8 mouse cellular contexts compared by ENCODE assay signal in the genomic region with DNA sequence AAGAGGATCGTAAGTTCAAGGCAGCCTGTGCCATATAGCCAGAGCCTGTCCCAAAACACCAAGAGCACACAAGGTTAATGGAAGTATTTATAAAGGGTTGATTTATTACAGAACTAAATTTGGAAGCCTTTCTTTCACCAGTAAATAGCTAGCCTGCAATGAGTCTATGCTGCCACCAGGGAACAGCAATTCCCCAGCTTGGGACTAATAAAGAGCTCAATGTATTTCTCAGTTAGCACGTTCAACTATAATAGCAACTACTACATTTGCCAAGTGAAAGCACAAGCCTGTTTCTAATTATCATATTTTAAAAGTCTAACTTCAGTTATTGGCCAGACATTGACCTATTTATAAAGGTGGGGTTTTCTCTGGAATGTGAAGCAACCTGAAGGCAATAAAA. TPM values are rescaled to one million over a fixed set of nuclear protein-coding genes. Genes with fewer than 3 reads are reported as not detected.
DNase-seq lines count a peak whose midpoint lies in the region; ATAC-seq lines count a peak whose summit lies in the region.

No protein-coding gene starts in this region.

- H3K27me3 ChIP-seq in midbrain, embryonic 15.5 days (replicated peaks) = no peaks in the 10 kb centered on the region

- H3K4me1 ChIP-seq in midbrain, embryonic 15.5 days = no peaks in the 10 kb centered on the region

- H3K9ac ChIP-seq in midbrain, embryonic 15.5 days = no peak overlapping the region

- H3K4me2 ChIP-seq in midbrain, embryonic 15.5 days = no peak overlapping the region

- no peak overlapping the region for H3K27ac ChIP-seq in midbrain, embryonic 15.5 days

- DNase-seq in CD4-positive, CD25-positive, alpha-beta regulatory T cell, adult 2 months (ENCODE audit: low read depth, low spot score) = peak; percentile 5
- DNase-seq in left cerebral cortex, adult 11 months (ENCODE audit: low spot score) = peak; percentile 32
- DNase-seq in left cerebral cortex, adult 8-10 months (ENCODE audit: low spot score in 2 of 2) = no peak
- peak; percentile 16 for DNase-seq in c-Kit-positive CD71-negative TER-119-negative erythroid progenitor cells, embryonic 14.5 days (ENCODE audit: low read depth)
- peak; percentile 48 for DNase-seq in kidney, postnatal 10 days
- DNase-seq in c-Kit-positive CD71-positive TER-119-positive erythroid progenitor cells, embryonic 14.5 days (ENCODE audit: low spot score) = no peak

- WGBS in midbrain, embryonic 15.5 days = 55% methylated on average over 2 of the region's 2 CpGs

- no peak for ATAC-seq in CD4-positive, CD25-positive, alpha-beta regulatory T cell, adult 4 months
- ATAC-seq in midbrain, embryonic 15.5 days (replicated peaks) = peak; percentile 70

- H3K36me3 ChIP-seq in midbrain, embryonic 15.5 days (replicated peaks) = peaks cover 6% of the 10 kb centered on the region; the same call in 1 of the 2 replicates

- H3K9me3 ChIP-seq in midbrain, embryonic 15.5 days = no peaks in the 10 kb centered on the region

- H3K4me3 ChIP-seq in midbrain, embryonic 15.5 days = no peak overlapping the region

RNA-seq across cellular contexts. Expression of a gene that starts 30.8 kb away (rescaled TPM):
- polyA plus RNA-seq in CD4-positive, CD25-positive, alpha-beta regulatory T cell, adult 4 months (2017; shearing (Covaris generic)) = 1 to 10 TPM; 3.9 to 6.3 TPM
- 10 to 100 TPM in 3 of 4 experiments, 1 to 10 TPM in 1; 8.1 to 26.6 (median 17.0) TPM for total RNA-seq in left cerebral cortex, adult 8-10 months (2022)
- polyA plus RNA-seq in midbrain, embryonic 15.5 days (2015; fragmentation: Nextera tagmentation; extraction: Ambion mirVana) = 4.0 and 4.1 TPM in 2 replicates

RNA-seq across cellular contexts. Expression of a gene that starts 31.6 kb away (rescaled TPM):
- polyA plus RNA-seq in CD4-positive, CD25-positive, alpha-beta regulatory T cell, adult 4 months (2017; shearing (Covaris generic)) = 1 to 10 TPM; 5.3 to 7.4 TPM
- total RNA-seq in left cerebral cortex, adult 8-10 months (2022) = 10 to 100 TPM; 78.9 to 89.0 (median 83.4) TPM
- polyA plus RNA-seq in midbrain, embryonic 15.5 days (2015; fragmentation: Nextera tagmentation; extraction: Ambion mirVana) = 162 and 170 TPM in 2 replicates

Comparison
In these comparisons a context has a peak if more than half of its experiments do, and no peak if none do; other contexts are left out.
1. DNase-seq: peak in CD4-positive, CD25-positive, alpha-beta regulatory T cell, adult 2 months (single experiment), left cerebral cortex, adult 11 months (single experiment), c-Kit-positive CD71-negative TER-119-negative erythroid progenitor cells, embryonic 14.5 days (single experiment) and kidney, postnatal 10 days (single experiment); none in left cerebral cortex, adult 8-10 months (0 of 2) and c-Kit-positive CD71-positive TER-119-positive erythroid progenitor cells, embryonic 14.5 days (single experiment).
2. RNA of a gene that starts 31.6 kb away (polyA plus RNA-seq): 162 to 170 TPM in midbrain, embryonic 15.5 days; 5.3 to 7.4 TPM in CD4-positive, CD25-positive, alpha-beta regulatory T cell, adult 4 months; every median in the first group is over 10 times any median in the second.